Mouse (Mus musculus) urinary bladder, postnatal 36 days (tissue): Measurements from ENCODE around the gene Eif5a.

Source experiments
- DNase-seq, 2 experiments: peaks; one replicate each; pipeline ENCODE4 v3.0.0; 2022; ENCODE audit warnings: low spot score in 2 of 2, mixed read lengths in 1 of 2

Eif5a gene

GRCm38 (mm10) chr11:69876867-69877266 is 44.9 kb downstream of the Eif5a start:
- peak; percentile 77 to 84 for DNase-seq

- DNase-seq: no peak
Measured at GRCm38 (mm10) chr11:69876186-69876585, 45.6 kb downstream of the Eif5a start.

- DNase-seq: no peak
Measured at GRCm38 (mm10) chr11:69872451-69872850, 49.3 kb downstream of the Eif5a start.

GRCm38 (mm10) chr11:69871822-69872221 is 49.9 kb downstream of the Eif5a start:
- no peak for DNase-seq

- no peak for DNase-seq
Measured at GRCm38 (mm10) chr11:69870289-69871069, 51.3 kb downstream of the Eif5a start.

GRCm38 (mm10) chr11:69867335-69867734 is 54.4 kb downstream of the Eif5a start:
- DNase-seq: no peak
